Mouse (Mus musculus) intestine, postnatal 0 days (tissue): ENCODE results near the gene Gm14180. TPM values are rescaled to one million over a fixed set of nuclear protein-coding genes. Genes with fewer than 3 reads are reported as not detected.
"Not testable (repeated sequence)": the region's sequence is repeated elsewhere in the genome, so short reads cannot be mapped to it uniquely, and the experiment has no call there.

Source experiments
- ATAC-seq: fragments of 200-750 bp; cut with Nextera tagmentation; 2 replicates; pipeline ENCODE4 v1.8.0; 2017; ENCODE audit warnings: mild to moderate bottlenecking, moderate TSS enrichment, moderate library complexity
- H3K27ac ChIP-seq: fragments of 300-500 bp; sonication (generic); 2 replicates; pipeline ENCODE4 v1.5.1; 2014; ENCODE audit warnings: mild to moderate bottlenecking, low read depth, low read length, moderate library complexity
- H3K27me3 ChIP-seq: fragments of 300-500 bp; sonication (generic); replicated peaks from 2 replicates; pipeline ENCODE4 v1.6.1; 2014; ENCODE audit warnings: low read length, mixed read lengths; ENCODE audit not compliant: control insufficient read depth, insufficient read depth
- H3K36me3 ChIP-seq: fragments of 300-500 bp; sonication (generic); 2 replicates; pipeline ENCODE4 v1.6.1; 2014; ENCODE audit warnings: mild to moderate bottlenecking, moderate library complexity; ENCODE audit not compliant: control insufficient read depth, insufficient read depth
- H3K4me1 ChIP-seq: fragments of 300-500 bp; sonication (generic); replicated peaks from 2 replicates; pipeline ENCODE4 v1.6.1; 2014; ENCODE audit warnings: antibody characterized with exemption, low read length, mixed read lengths; ENCODE audit not compliant: control insufficient read depth, insufficient read depth
- H3K4me2 ChIP-seq: fragments of 300-500 bp; sonication (generic); replicated peaks from 2 replicates; pipeline ENCODE4 v1.6.1; 2014; ENCODE audit warnings: low read depth, mild to moderate bottlenecking, moderate library complexity
- H3K4me3 ChIP-seq: fragments of 300-500 bp; sonication (generic); 2 replicates; pipeline ENCODE4 v1.5.1; 2014; ENCODE audit warnings: low read depth, low read length
- H3K9ac ChIP-seq: fragments of 300-500 bp; sonication (generic); 2 replicates; pipeline ENCODE4 v1.6.1; 2014; ENCODE audit warnings: mild to moderate bottlenecking, low read depth, low read length
- H3K9me3 ChIP-seq: fragments of 300-500 bp; sonication (generic); 2 replicates; pipeline ENCODE4 v1.6.1; 2016; ENCODE audit warnings: mixed run types; ENCODE audit not compliant: control insufficient read depth
- CTCF ChIP-seq: sonication (generic); IDR thresholded peaks from 2 replicates; pipeline ENCODE4 v1.5.1; 2016; ENCODE audit warnings: low read depth, mild to moderate bottlenecking, control low read depth, antibody characterized with exemption, moderate library complexity
- WGBS: fragments of 180-500 bp; shearing (Covaris S2); extraction: QIAGEN DNeasy Blood & Tissue Kit; methylation state at CpG from one replicate; pipeline ENCODE4 v1.1.7; 2014; 5-methylcytosine and 5-hydroxymethylcytosine counted together
- polyA plus RNA-seq: library from polyadenylated mRNA; unstranded; fragments of >200 nt; fragmentation: Nextera tagmentation; extraction: Ambion mirVana; gene quantifications from 2 replicates; pipeline ENCODE4 v1.2.1, GENCODE M21; 2015

Gene Gm14180
- not detected in 2 replicates for polyA plus RNA-seq

DNA sequence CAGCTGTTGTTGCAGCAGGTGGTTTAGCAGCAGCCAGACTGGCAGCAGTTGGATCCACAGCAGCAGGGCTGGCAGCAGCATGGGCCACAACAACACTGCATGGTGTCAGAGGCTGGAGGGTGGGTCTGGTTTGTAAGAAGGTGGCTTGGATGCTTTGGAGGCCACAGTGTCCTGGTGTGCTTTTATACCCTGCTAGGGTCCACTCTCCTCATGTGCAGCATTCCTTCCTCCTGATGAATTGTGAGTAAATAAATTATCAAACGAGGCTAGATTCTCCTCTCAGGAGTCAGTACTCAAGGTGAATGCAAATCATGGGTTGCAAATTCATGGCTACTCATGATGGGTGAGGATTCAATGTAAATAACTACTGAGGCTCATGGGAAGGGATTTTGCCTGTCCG is at the start of gene Gm14180:
TSS of gene Gm14180 (minus strand) at position 101 of the 400 bp plus-strand sequence.
- Histone ChIP-seq H3K9me3 (no peaks in the 10 kb centered on the region), H3K4me3 (no peak within 1 kb of the TSS), H3K27ac (no peak within 1 kb of the TSS), H3K9ac (no peak within 1 kb of the TSS), H3K4me1 (no peaks in the 10 kb centered on the region), H3K27me3 (no peaks in the 10 kb centered on the region), H3K4me2 (no peak within 1 kb of the TSS), H3K36me3 (no peaks in the 10 kb centered on the region)
- WGBS: 60% methylated on average over 2 of the region's 2 CpGs
- TF ChIP-seq CTCF: no peak
- ATAC-seq: no peak

DNA sequence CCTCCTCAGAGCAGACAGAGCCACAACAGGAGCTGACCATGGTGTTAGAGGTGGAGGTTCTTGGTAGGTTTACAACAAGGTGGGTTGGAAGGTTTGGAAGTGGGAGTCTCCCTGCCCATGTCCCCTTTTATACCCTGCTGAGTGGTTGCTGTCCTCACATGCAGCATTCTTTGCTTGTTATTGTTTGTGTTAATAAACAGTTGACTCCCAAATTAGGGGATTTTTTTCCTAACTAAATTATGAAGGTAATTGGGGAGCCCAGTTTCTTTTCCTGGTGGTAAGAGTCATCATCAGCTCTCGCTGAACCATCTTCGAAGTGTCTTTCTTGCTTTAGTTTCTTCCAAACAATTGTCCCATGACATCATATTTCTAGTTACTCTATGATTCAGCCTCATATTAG is 46.5 kb upstream of the Gm14180 start, which contains the start of gene Krtap4-8:
TSS of gene Krtap4-8 (minus strand) at position 101 of the 400 bp plus-strand sequence.
- no peak within 1 kb of the TSS for H3K9ac ChIP-seq
- ATAC-seq: no peak
- no peak for TF ChIP-seq CTCF
- H3K9me3 ChIP-seq: no peaks in the 10 kb centered on the region
- no peaks in the 10 kb centered on the region for H3K36me3 ChIP-seq
- no peaks in the 10 kb centered on the region for H3K4me1 ChIP-seq
- H3K27ac ChIP-seq: no peak within 1 kb of the TSS
- H3K27me3 ChIP-seq: no peaks in the 10 kb centered on the region
- no peak within 1 kb of the TSS for H3K4me3 ChIP-seq
- WGBS: 95% methylated on average over 2 of the region's 2 CpGs
- no peak within 1 kb of the TSS for H3K4me2 ChIP-seq

DNA sequence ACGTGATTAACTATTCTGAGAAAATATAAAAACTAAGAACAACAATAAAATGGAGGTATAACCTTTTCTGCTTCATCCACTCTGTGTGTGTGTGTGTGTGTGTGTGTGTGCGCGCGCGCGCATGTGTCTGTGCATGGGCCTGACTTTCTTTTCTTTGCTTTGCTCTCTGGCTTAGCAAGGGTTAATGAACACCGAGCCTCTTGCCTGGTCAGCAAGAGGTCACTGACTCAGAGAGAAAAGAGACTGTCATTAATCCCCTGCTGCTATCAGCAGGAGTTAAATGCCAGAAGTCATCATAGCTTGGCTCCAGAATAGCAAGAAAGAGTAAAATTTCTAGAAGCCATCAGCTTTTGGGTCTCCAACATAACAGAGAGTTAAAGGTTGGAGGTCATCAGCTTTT is 44.3 kb upstream of the Gm14180 start:
- no peaks in the 10 kb centered on the region for H3K9me3 ChIP-seq
- no peak overlapping the region for H3K27ac ChIP-seq
- no peak overlapping the region for H3K9ac ChIP-seq
- H3K36me3 ChIP-seq: no peaks in the 10 kb centered on the region
- 68% methylated on average over 7 of the region's 7 CpGs for WGBS
- no peak overlapping the region for H3K4me3 ChIP-seq
- no peak for TF ChIP-seq CTCF
- no peak for ATAC-seq
- H3K27me3 ChIP-seq: no peaks in the 10 kb centered on the region
- no peaks in the 10 kb centered on the region for H3K4me1 ChIP-seq
- no peak overlapping the region for H3K4me2 ChIP-seq

DNA sequence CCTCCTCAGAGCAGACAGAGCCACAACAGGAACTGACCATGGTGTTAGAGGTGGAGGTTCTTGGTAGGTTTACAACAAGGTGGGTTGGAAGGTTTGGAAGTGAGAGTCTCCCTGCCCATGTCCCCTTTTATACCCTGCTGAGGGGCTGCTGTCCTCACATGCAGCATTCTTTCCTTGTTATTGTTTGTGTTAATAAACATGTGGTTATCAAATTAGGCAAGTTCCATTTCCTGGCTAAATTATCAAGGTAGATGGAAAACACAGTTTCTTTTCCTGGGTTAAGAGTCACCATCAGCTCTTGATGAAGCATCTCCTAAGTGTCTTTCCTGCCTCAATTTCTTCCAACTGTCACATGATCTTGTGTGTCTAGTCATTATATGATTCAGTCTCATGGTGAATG is 38.7 kb upstream of the Gm14180 start, which contains the start of gene Gm11595:
TSS of gene Gm11595 (minus strand) at position 101 of the 400 bp plus-strand sequence.
- H3K4me2 ChIP-seq, ATAC-seq, H3K4me1 ChIP-seq, H3K27me3 ChIP-seq, H3K9me3 ChIP-seq, H3K36me3 ChIP-seq, H3K27ac ChIP-seq, H3K9ac ChIP-seq, H3K4me3 ChIP-seq: not testable (repeated sequence)

DNA sequence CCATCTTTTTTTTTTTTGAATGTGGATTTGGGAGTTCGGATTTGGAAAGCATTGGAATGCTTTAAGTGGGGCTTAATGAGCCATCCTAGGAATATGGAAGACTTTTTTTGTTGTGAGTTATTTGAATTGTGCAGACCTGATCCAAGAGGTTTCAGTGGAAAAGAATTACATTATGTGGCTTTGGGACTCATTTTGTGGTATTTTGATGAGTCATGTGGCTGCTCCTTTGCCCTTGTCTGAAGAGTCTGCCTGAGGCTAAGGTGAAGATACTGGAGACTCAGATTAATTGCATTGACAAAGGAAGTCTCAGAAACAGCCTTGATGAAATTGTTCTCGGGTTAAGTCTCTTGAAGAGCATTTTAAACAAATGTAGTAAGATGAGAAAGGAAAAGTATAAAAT is 34.3 kb upstream of the Gm14180 start:
- H3K4me2 ChIP-seq: no peak overlapping the region
- H3K27ac ChIP-seq: no peak overlapping the region
- H3K27me3 ChIP-seq: 0 out of 2 replicates have a peak, but pooled peaks cover 3% of the 10 kb centered on the region
- H3K9ac ChIP-seq: no peak overlapping the region
- no peaks in the 10 kb centered on the region for H3K4me1 ChIP-seq
- WGBS: 70% methylated on average over 2 of the region's 2 CpGs
- H3K4me3 ChIP-seq: no peak overlapping the region
- TF ChIP-seq CTCF: no peak
- H3K9me3 ChIP-seq: no peaks in the 10 kb centered on the region
- no peak for ATAC-seq
- H3K36me3 ChIP-seq: no peaks in the 10 kb centered on the region

DNA sequence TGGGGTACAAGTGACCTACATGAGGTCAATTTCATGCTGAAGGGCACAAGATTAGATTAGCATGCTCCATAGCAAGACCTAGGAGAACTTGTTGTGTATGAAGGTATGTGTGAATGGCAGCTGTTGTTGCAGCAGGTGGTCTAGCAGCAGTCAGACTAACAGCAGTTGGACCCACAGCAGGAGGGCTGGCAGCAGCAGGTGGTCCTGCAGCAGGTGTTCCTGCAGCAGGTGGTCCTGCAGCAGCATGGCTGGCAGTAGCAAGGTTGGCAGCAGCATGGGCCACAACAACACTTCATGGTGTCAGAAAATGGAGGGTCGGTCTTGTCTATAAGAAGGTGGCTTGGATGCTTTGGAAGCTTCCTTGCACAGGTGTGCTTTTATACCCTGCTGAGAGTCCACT is 24.8 kb upstream of the Gm14180 start:
- no peak for TF ChIP-seq CTCF
- Histone ChIP-seq H3K9ac (no peak overlapping the region), H3K9me3 (no peaks in the 10 kb centered on the region), H3K27ac (no peak overlapping the region), H3K27me3 (0 out of 2 replicates have a peak, but pooled peaks cover 2% of the 10 kb centered on the region), H3K4me1 (no peaks in the 10 kb centered on the region), H3K36me3 (no peaks in the 10 kb centered on the region), H3K4me3 (no peak overlapping the region), H3K4me2 (no peak overlapping the region)
- no peak for ATAC-seq
- WGBS: 91% methylated on average over 1 of the region's 1 CpGs

DNA sequence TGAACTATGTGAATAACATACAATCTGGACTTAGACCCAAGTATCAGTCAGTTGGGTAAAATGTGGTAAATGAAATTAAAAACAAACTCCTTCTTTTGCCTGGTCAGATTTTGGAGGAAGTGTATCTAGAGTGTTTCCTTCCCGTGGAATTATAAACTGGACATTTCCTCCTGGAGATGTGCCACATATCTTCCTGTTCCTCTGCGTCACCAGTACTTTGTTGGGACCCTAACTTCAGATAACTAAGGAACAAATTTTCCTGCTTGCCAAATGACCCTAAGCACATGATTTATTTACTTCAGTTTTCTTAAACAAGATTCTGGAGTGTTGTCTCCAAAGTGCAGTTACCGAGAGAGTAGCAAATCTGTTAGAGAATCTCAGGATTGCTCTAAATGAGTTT is 9.9 kb upstream of the Gm14180 start:
- no peak for TF ChIP-seq CTCF
- Histone ChIP-seq H3K27ac (no peak overlapping the region), H3K4me1 (no peaks in the 10 kb centered on the region), H3K9me3 (no peaks in the 10 kb centered on the region), H3K27me3 (no peaks in the 10 kb centered on the region), H3K36me3 (no peaks in the 10 kb centered on the region), H3K9ac (no peak overlapping the region), H3K4me2 (no peak overlapping the region), H3K4me3 (no peak overlapping the region)
- ATAC-seq: no peak
- WGBS: 63% methylated on average over 3 of the region's 3 CpGs
